Mouse (Mus musculus) layer of hippocampus, postnatal 25 days (tissue): Measurements from ENCODE around the gene Slc38a7. TPM values are rescaled to one million over a fixed set of nuclear protein-coding genes. Genes with fewer than 3 reads are reported as not detected.
"Not testable (repeated sequence)": the region's sequence is repeated elsewhere in the genome, so short reads cannot be mapped to it uniquely, and the experiment has no call there.

Experiments
- DNase-seq, 2 experiments: peaks; one replicate each; pipeline ENCODE4 v3.0.0; 2022; ENCODE audit warnings: mixed read lengths in 2 of 2, low spot score in 1 of 2; ENCODE audit errors: extremely low spot score in 1 of 2
- total RNA-seq, 2 experiments: library from RNA; stranded (reverse); gene quantifications; 2 replicates each; pipeline ENCODE4 v1.2.3; 2021

Gene Slc38a7
- total RNA-seq, result 10 to 100 TPM; 29.1 to 31.1 TPM

DNA sequence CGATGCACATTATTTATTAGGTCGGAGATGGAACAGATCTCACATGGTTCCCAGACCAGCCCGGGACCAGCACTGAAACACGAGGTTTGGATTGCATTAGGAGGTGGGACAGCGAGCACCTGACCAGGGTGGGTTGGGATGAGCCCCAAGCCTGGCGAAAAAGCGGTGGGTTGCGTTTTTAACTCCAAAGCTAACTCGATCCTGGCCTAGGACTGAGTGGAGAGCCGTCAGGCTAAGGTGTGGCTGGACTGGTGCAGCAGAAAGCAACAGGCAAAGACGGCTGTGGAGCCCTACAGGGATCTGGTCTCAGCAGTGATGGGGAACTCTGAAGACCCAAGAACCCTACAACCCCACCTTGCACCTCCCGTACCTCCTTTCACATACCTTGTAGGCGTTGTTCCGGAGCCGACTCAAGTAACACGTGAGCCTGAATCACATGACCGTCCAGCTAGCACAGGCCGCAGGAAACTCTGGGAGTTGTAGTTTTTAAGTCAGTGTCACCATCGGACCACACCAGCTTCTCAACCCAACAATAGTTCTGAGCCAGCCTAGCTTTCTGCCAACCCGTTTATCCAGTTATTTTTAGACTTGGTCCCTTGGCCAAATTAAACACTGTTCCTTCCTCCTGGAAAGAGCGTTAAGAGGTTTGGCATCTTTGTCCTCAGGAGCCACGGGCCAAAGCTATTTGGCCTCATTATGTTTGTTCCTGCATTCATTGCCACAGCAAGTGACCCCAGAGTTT lies at the start of gene Slc38a7:
Gene Slc38a7 (minus strand): TSS at position 438 of the 742 bp plus-strand sequence.
- peak; percentile 54 to 58 for DNase-seq

DNA sequence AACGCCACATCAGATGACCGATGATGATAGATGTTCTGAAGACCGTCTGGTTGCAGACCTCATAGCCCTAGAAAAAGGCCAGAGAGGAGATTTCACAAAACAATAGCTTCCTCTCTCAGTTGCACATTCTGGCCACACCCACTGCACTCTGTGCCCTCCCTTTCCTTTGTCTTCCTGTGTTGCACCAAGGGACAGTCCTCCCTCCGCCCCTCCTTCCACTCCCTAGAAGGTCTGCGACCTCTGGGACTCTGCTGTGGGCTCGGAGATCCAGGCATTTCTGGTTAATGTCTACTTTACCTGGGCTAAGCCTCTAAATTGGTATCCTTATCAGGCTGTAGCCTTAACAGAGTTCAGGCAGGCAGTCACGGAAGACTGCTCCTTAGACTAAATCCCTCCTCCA lies 48.5 kb upstream of the Slc38a7 start:
- DNase-seq, result no peak

DNA sequence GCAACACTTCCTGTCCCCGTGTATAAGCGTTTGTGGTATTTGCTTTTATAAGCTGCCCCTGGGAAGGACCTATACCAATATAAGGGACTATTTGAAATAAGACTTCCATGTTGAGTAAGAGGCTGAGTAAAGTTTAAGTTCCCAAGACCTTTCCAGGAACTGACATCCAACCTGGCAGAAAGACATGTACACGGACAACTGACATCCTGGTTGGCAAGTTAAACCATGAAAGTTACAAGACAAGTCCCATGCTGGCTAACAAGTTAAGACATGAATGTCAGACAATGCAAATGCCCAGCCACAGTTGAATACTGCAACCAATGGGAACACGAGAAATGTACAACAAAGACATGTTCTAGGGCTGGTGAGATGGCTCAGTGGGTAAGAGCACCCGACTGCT lies 40.4 kb upstream of the Slc38a7 start:
- DNase-seq, result no peak

DNA sequence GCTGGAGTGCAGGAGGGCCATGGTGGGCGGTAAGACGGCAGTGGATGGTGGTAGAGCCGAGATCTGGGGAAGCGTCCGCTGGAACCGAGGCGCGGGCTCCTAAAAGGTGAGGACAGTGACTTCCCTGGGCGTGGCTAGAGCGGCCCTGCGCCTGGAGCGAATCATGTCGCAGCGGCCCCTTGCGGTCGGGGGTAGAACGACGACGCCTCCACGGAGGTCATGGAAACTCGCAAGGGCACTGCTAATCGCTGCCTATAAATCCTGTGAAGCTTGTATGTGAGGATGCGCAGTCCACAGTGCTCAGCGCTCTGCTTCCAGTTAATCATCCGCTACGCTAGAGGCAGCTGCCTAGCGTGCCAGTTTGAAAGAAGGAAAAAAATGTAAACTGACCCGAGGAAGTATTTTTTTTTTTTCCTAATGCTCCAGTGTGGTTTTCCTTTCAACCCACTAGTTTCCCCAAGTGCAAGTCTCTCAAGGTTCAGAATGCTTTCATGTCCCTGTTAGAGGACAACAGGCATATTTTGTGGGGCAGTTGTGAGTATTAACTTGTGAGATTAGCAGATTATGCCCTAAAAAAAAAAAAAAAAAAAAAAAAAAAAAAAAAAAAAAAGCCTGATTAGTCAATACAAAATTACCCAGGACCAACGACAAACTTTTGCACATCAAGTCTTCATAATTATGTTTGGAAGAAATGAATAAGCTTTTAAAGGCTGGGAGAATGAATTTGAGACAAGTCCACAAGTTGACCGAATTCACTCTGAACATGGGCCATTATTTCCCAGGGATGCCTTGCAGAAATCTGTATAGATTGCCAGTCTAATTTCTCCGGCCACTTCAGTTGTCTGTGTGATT lies 35.2 kb upstream of the Slc38a7 start, which contains the start of gene Got2:
Gene Got2 (minus strand): TSS at position 263 of the 852 bp plus-strand sequence.
- peak; percentile 82 to 94 for DNase-seq

DNA sequence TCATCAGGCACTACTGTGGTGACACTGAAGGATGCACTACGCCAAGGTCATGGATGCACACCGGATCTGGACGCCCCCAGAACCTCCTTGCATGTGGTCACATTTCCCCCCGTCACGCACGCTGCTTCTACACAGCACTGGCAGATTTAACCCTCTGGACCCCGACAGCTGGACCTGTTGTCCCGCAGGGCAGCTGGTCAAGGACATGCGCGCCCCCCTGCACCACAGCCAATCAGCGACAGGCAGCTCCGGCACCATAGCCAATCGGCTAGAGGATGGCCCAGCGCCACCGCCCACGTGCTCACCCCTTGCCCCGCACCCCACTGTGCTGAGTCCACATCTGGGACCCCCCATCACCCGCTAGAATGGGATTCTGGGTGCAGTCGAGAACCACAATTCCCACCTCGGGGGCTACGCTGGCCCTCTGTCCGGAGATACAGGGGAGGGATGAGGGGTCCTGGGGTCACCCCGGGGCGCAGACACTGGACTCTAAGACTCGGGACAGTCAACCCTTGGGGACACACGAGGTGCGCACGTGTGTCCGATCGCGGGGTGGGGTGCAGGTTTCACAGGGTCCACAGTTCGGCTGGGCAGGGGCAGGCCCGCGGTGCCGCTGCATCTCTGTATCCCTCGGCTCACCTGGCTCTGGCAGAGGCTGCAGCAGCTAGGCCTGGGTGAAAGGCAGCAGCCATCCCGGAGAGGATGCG lies 34.4 kb upstream of the Slc38a7 start:
- peak; percentile 70 to 77 for DNase-seq

DNA sequence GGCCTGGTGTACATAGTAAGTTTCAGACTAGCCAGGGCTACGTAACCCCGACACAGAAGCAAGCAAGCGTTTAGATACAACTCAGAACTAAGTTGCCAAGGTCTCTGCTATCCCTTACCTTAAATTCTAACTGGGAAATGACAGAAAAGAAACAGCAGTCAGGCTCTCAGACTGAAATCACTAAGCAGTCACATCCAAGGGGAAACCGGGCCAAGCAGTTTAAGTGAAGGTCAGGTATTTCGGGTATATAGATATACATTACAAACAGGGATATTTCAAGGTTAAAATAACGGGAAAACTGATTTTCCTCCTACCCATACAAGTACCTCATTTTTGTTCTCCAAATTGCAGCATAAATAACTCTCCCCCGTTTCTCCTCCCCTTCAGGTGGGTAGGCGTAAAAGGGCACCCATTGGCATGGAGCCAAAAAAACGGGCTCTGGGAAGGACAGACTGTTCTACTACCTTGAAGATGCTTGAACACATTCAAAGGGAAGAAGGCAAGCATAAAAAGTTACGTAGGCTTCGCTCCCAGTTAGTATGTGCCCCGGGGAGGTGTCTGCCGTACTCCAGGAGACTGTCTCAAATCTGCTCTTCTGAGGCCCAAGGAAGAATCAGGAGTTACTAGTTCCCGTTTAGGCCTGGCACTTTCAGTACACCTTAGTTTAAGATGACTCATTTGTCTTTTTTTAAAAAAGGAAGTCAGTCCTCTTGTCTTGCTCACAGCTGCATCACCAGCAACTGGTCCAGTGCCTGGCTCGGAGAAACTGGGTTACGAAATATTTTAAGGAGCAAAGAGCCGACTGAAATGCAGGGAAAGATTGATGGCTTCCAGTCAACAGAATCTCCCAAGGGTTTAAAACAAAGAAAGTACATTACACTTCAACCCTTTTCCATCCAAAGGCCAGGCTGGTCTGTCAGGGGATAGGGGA lies 33.6 kb upstream of the Slc38a7 start:
- DNase-seq, result peak; percentile 19 to 27

DNA sequence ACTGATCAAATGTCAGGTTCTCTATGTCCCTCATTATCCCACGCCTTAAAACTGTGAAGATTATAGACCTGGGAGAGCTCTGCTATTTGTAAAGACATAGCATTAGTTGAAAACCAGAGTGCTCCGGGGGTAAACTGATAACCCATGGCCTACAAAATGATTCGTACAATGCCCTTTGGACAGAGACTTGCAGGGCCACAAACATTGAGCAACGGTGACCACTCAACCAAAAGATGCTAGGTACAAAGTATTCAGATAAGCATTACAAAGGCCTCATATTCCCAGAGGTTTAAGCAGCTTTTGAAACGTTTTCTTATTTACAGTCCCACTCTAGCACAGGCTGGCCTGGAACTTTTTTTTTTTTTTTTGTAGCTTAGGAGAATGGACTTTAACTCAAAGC lies 32.6 kb upstream of the Slc38a7 start:
- no peak for DNase-seq

DNA sequence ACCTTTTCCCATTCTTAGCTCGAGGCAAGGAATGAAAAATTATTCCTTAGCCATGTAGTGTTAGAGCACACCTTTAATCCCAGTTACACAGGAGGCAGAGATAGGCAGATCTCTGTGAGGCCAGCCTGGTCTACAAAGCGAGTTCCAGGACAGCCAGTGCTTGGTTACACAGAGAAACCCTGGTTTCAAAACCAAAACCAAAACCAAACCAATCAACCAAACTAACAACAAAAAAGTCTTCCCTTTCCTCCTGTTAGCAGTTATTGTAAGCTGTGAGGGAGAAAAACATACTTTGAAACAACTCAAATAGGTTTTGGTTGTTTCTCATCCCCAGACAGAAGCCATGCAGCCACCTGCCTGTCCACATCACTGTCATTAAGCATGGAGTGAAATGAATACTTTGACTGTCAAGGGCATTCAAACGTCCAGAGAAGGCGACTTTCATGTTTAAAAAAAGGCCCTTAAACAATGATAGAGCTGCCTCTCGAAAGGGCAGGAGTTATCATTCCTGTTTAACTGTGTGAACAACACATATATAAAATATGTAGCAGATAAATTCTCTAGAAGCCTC lies 32.0 kb upstream of the Slc38a7 start:
- no peak for DNase-seq

DNA sequence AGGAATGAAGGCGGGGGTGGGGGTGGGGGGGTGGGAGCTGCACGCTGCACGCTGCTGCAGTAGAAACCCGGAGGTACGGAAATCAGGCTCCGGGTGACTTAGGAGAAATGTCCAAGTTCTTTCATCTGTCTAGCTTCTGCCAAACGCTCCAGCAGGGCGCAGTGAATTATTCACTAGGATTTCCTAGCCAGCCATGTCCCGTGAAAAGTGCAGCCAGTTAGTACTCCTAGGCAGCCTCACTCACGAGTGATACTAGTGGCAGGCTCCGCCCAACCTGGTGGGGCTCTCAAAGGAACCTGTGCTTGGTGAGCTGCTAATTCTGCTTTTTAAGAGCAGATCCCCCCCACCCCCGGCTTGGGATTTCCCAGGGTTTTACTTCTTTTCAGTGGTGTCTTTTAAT lies 31.2 kb upstream of the Slc38a7 start:
- DNase-seq, result no peak

DNA sequence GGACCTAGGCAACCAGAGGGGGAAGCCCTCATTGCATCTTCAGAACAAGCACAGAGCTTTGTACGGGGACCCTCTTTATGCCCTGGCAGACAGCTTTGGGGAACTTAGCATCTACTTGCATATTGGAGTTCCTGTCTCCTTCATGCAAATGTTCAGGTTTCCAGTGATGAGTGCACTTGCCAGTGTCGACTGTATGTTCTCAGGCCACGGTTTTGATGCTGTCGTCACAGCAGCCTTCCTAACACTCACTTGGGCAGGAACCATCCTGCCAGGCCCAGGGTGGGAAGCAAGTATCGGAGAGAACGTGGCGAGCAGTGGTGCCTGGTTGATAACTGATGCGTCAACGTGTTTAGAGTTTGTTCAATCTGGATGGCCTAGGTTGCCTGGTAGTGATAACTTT lies 28.9 kb upstream of the Slc38a7 start:
- no peak for DNase-seq

DNA sequence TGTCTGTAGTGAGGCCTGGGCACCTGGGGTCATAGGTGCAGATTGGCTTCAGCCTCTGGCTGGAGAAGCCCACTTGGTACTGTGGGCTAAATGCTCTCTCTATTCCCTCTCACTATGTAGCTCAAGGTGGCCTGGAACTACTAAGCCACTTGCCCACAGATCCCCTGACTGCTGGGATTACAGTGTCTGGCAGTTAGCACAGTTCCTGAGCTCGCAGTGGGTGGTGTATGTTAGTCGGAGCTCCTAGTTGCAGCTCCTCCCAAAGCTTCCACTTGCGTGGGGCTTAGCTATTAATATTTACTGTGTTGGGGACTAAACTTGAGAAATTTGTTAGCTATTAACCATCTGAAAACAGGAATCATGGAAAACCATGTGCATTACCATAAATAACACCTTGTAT lies 28.2 kb upstream of the Slc38a7 start:
- DNase-seq, result no peak

DNA sequence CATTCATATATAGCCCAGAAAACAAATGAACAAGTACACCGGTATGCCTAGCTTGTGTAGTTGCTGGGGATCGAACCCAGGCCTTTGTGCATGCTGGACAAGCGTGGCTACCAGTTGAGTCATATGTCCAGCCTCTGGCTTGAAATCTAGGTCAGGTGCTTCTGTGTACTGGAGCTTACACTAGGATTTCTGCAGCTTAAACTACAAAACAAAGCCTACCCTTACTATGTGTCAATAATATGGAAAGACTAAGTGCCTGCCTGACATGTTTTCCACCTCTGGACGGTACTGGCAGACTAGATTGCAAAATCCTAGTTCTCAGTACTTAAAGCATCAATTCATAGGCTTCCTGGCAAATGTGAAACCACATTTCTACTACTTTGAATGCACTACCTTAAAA lies 26.5 kb upstream of the Slc38a7 start:
- no peak for DNase-seq

DNA sequence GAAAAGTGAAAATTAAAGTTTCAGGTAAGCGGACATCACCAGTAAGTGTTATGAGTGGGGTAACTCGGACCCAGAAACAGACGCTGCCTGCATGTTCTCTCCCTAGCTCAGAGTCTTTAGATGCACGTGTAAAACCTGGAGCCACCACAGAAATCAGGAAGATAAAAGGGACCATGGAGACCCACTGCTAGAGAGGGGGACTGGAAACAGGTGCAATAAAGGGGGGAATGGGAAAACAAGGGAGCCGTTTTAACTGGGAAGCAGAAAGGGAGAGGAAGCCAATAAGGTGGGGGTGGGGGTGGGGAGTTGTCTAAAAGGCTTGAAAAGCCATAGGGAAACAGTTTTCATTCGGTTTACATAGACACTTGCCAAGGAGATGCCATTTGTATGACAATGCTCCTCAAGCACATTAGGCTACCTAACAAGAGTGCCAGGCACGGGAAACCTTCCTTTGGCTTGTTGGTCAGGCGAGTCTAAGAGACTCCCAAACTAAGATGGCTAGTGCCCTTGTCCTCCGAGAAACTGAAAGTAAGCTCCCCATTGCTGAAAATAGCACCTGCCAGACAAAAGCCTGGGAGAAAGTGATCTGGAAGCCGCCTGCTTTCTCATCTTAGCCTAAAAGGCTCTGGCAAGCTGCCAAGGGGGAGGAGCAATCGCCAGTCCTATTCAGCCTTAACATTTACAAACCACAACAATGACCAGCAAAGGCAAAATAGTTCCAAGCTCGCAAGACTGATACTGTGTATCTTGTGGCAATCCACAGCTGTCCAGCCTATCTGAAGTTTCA lies 25.0 kb upstream of the Slc38a7 start:
- peak in 1 of 2 experiments; percentile 33 for DNase-seq

DNA sequence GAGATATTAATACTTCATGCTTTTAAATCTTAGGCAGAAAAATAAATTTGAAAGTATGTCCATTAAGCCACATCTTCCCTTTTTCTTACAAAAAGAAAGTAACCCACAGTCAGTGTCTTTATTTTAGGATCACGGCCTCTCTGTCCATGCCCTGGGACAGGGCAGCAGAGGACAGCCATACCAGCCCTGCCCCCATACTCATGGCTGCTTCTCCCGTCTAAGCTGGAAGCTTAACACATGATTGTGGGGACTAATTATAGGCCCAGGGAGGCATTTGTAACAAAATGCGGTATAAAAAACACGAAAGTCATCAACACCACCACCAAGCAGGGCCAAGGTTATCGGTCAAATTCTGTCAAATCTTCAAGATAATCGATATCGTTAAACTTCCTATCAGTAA lies 21.9 kb upstream of the Slc38a7 start:
- DNase-seq, result no peak

DNA sequence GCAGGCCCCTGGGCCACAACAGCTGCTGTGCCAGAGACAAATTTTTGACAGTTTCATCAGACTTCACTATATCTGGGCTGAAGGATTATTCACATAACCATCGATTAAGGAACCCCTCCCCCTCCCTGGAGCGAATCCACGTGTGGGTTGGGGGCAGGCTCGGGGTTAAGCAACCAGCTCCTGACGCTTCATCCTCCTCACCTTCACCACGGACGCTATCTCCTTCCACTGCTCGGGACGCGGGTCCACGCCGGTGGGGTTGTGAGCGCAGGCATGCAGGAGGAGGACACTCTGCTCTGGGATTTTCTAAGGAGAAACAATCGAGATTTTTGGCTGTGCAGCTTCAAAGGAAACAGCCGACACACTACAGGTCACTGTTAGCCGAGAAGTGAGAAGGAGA lies 18.4 kb upstream of the Slc38a7 start:
- no peak for DNase-seq

DNA sequence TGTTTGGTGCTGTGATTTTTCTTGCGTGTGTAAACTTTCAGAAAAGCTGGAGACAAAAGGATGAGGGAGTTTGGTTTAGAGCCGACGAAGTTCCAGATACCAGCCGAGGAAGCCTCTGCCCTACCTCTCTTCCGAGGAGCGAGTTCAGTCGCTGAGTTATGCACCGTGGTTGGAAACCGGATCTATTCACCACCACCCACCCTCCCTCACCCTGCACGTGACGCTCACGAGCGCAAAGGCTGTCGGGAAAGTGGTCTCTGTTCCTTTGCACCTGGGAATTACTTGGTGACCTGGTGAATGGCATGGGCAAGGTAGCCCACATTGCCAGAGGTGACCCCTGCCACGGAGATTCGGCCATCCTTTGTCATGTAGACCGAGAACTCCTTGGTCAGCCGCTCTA lies 11.5 kb upstream of the Slc38a7 start:
- DNase-seq, result not testable (repeated sequence)

DNA sequence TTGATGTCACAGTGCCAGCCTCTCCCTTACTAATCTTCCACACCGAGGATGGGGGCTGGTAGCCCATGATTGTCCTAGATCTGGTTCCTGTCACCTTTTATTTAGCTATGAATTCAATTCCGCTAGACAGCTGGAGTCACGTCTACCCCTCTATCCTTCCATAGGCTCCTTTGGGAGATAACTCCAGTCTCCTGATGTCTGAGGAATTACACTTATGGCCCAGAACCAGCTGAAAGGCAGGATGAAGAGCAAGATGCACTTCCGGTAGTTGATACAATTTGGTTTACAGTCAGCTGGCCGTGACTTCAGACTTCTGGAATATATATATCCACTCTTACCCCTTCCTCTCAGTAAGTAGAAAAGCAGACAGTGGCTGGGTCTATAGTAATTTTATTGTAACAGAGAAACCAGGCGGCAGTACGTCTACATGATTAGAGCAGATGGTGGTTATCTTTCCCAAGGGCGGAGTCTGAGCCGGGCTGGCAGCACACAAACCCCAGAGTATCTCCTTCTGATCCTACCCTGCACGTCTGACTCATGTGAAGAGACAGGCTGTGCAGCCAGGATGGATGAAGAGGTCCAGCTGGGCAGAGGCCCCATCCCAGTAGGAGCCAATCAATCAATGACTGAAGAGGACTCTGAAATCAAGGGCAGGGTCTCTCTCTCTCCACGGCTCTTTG lies 10.6 kb upstream of the Slc38a7 start:
- DNase-seq, result not testable (repeated sequence)

DNA sequence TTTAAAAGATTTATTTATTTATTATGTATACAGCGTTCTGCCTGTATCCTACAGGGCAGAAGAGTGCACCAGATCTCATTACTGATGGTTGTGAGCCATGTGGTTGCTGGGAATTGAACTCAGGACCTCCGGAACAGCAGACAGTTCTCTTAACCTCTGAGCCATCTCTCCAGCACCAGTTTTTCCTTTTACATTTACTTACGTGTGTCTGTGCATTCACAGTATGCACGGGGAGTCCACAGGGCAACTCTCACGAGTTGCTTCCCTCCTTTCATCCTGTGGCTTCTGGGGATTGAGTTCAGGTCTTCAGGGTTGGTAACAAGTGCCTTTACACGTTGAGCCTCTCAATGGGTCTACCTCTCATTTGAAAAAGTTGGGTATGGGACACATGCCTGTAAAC lies 835 bp upstream of the Slc38a7 start:
- no peak for DNase-seq
